Mouse (Mus musculus) midbrain, embryonic 15.5 days (tissue): ENCODE results near the gene Slc5a10. TPM values are rescaled to one million over a fixed set of nuclear protein-coding genes. Genes with fewer than 3 reads are reported as not detected.

Source experiments
- ATAC-seq: fragments of 200-750 bp; cut with Nextera tagmentation; replicated peaks from 2 replicates; pipeline ENCODE4 v1.8.0; 2017; ENCODE audit warnings: moderate TSS enrichment
- H3K27ac ChIP-seq: fragments of 300-500 bp; sonication (generic); 2 replicates; pipeline ENCODE4 v1.5.1; 2015; ENCODE audit warnings: mild to moderate bottlenecking, inconsistent platforms
- H3K27me3 ChIP-seq: fragments of 300-500 bp; sonication (generic); replicated peaks from 2 replicates; pipeline ENCODE4 v1.6.1; 2015; ENCODE audit warnings: inconsistent platforms
- H3K36me3 ChIP-seq: fragments of 300-500 bp; sonication (generic); replicated peaks from 2 replicates; pipeline ENCODE4 v1.6.1; 2015; ENCODE audit warnings: inconsistent platforms
- H3K4me1 ChIP-seq: fragments of 300-500 bp; sonication (generic); 2 replicates; pipeline ENCODE4 v1.6.1; 2015; ENCODE audit warnings: inconsistent platforms
- H3K4me2 ChIP-seq: fragments of 300-500 bp; sonication (generic); 2 replicates; pipeline ENCODE4 v1.6.1; 2015; ENCODE audit warnings: inconsistent platforms, mild to moderate bottlenecking, moderate library complexity
- H3K4me3 ChIP-seq: fragments of 300-500 bp; sonication (generic); 2 replicates; pipeline ENCODE4 v1.5.1; 2015; ENCODE audit warnings: mild to moderate bottlenecking, inconsistent platforms
- H3K9ac ChIP-seq: fragments of 300-500 bp; sonication (generic); 2 replicates; pipeline ENCODE4 v1.6.1; 2015; ENCODE audit warnings: mild to moderate bottlenecking, inconsistent platforms
- H3K9me3 ChIP-seq: fragments of 300-500 bp; sonication (generic); 2 replicates; pipeline ENCODE4 v1.6.1; 2016; ENCODE audit warnings: inconsistent platforms
- WGBS: fragments of 180-500 bp; shearing (Covaris S2); methylation state at CpG from one replicate; pipeline ENCODE4 v1.1.7; 2015; ENCODE audit warnings: mixed read lengths; 5-methylcytosine and 5-hydroxymethylcytosine counted together
- polyA plus RNA-seq: library from polyadenylated mRNA; unstranded; fragments of >200 nt; fragmentation: Nextera tagmentation; extraction: Ambion mirVana; gene quantifications from 2 replicates; pipeline ENCODE4 v1.2.1, GENCODE M21; 2015

The Slc5a10 gene
- polyA plus RNA-seq, 1 experiment from 2014 or later = not detected

DNA sequence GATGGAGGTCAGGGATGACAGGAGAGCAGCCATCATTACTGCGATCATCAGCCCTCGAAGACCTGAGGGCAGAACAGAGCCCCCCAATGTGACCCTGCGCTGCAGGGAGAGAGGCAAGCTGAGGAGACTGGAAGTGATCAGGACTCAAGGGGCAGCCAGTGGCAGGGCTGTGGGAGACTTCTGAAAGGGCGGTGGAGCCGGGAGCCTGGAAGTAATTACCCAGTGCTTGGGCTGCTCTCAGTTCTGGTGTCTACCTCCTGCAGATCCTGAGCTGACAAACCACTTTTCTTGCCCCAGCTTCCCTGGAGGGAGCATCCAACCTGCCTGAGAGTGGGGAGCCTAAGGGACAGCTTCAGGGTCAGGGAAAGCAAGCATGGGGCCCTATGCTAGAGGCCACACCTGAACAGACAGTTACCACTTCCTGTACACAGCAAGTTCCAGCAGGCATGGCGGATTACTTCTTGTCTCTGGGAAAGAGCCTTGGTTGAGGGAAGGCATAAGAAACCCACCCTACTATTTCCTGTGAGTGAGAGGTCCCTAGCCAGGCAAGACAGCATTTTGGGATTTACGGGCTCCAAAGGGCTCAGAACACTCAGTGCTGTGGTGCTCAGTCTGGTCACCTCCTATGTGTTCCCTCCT lies 44.3 kb downstream of the Slc5a10 start:
- 79% methylated on average over 7 of the region's 7 CpGs for WGBS
- no peak for ATAC-seq
- no peak overlapping the region for H3K4me3 ChIP-seq
- no peaks in the 10 kb centered on the region for H3K27me3 ChIP-seq
- no peaks in the 10 kb centered on the region for H3K36me3 ChIP-seq
- peaks cover 8% of the 10 kb centered on the region for H3K4me1 ChIP-seq
- H3K4me2 ChIP-seq = no peak overlapping the region
- no peaks in the 10 kb centered on the region for H3K9me3 ChIP-seq
- H3K9ac ChIP-seq = no peak overlapping the region
- no peak overlapping the region for H3K27ac ChIP-seq

DNA sequence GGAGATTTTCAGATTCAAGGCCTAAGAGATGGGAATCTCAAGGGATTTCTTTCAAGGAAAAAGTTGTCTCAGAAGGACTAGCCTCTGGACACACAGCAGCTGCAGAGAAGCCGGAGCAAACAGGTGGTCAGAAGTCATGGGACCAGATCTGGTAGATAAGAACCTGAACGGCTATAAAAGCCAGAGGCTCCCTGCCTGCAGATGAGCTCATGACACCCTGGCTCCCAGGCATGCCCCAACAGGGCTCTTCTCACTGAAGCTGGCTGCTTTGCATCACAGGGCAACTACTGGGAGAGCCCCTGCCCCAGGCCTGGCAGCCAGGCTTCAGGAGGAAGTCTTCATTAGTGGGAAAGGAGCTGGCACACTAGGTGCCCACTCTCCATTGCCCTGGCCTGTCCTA lies 45.3 kb downstream of the Slc5a10 start:
- ATAC-seq = no peak
- H3K27ac ChIP-seq = no peak overlapping the region
- WGBS = 57% methylated on average over 2 of the region's 2 CpGs

DNA sequence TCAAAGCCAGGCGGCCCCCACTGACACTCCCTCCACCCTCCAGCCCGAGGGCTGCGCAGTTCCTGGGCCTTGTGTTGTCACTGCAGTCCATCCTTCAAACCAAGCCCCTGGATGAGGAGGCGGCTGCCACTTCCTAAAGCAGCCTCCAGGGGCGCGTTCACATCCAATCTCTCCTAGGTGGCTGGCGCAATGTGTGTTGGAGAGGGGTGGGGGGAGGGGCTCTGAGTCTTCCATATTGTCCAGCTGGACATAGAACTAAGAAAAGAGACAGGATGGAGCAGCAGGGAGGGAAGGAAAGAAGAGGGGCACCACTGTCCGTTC lies 45.8 kb downstream of the Slc5a10 start:
- Histone ChIP-seq H3K9me3 (no peaks in the 10 kb centered on the region), H3K4me2 (peak overlapping the region; percentile 12), H3K4me1 (peaks cover 8% of the 10 kb centered on the region), H3K27ac (no peak overlapping the region), H3K27me3 (no peaks in the 10 kb centered on the region), H3K9ac (no peak overlapping the region), H3K36me3 (no peaks in the 10 kb centered on the region), H3K4me3 (no peak overlapping the region)
- 2% methylated on average over 8 of the region's 8 CpGs for WGBS
- peak; percentile 70 for ATAC-seq

More for the DNA sequence above, 45.3 kb downstream of the Slc5a10 start:
- no peak overlapping the region for H3K9ac ChIP-seq
- H3K27me3 ChIP-seq = no peaks in the 10 kb centered on the region
- H3K4me3 ChIP-seq = no peak overlapping the region
- H3K9me3 ChIP-seq = no peaks in the 10 kb centered on the region
- H3K4me2 ChIP-seq = no peak overlapping the region
- peaks cover 8% of the 10 kb centered on the region for H3K4me1 ChIP-seq
- H3K36me3 ChIP-seq = no peaks in the 10 kb centered on the region

DNA sequence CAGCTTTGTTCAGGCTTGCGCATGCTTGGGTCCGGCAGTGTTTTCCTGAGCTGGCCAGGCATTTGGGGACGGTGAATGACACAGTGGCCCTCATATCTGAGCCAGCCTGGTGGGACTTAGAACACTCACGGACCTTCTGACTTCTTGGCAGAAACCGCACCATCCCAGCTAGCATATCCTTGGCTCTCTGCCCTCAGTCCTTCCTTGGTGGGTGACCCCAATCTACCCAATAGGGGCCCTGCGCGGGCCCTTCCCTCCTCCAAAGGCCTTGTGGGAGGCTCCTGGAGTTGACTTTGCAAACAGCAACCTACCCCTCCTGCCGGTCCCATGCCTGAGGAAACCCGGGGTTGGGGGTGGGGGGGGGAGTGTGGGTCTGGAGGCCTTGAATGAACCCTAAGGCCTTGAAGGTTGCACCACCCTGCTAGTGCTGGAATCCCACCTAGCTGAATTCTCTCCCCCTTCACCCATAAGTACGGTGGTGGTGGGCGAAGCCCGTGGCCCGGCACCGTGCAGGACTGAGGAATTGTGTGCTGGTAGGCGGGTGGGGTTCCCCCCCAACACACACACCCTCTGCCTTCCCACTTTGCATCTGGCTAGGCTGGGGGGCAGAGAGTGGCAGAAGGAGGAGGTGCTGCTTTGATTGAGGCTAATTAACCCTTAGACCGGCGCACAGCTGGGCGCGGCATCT lies 46.3 kb downstream of the Slc5a10 start:
- ATAC-seq = peak; percentile 45
- Histone ChIP-seq H3K36me3 (no peaks in the 10 kb centered on the region), H3K4me2 (peak overlapping the region; percentile 12), H3K9ac (no peak overlapping the region), H3K9me3 (no peaks in the 10 kb centered on the region), H3K4me3 (no peak overlapping the region), H3K27ac (no peak overlapping the region), H3K4me1 (peaks cover 8% of the 10 kb centered on the region), H3K27me3 (no peaks in the 10 kb centered on the region)
- WGBS = 27% methylated on average over 19 of the region's 19 CpGs

DNA sequence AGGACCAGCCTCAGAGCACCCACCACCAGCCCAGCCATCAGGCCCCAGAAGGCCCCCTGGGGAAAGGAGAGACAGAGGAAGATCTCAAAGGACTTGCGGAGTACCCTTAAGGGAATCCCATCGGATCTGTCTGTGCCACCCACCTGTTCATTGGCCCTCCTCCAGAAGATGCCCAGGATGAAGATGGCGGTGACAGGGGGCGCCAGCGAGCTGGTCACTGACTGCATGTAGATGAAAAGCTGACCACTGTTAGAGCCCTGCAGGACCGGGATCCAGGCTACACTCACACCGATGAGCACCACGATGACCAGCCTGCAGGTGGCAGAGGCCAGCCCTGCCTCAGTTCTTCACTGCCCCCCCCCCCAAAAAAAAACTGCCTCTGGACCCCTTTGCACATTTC lies 46.9 kb downstream of the Slc5a10 start:
- Histone ChIP-seq H3K9me3 (no peaks in the 10 kb centered on the region), H3K9ac (no peak overlapping the region), H3K4me2 (no peak overlapping the region), H3K4me3 (no peak overlapping the region), H3K27me3 (no peaks in the 10 kb centered on the region), H3K4me1 (peaks cover 8% of the 10 kb centered on the region), H3K36me3 (no peaks in the 10 kb centered on the region), H3K27ac (no peak overlapping the region)
- ATAC-seq = no peak
- WGBS = 29% methylated on average over 8 of the region's 8 CpGs

DNA sequence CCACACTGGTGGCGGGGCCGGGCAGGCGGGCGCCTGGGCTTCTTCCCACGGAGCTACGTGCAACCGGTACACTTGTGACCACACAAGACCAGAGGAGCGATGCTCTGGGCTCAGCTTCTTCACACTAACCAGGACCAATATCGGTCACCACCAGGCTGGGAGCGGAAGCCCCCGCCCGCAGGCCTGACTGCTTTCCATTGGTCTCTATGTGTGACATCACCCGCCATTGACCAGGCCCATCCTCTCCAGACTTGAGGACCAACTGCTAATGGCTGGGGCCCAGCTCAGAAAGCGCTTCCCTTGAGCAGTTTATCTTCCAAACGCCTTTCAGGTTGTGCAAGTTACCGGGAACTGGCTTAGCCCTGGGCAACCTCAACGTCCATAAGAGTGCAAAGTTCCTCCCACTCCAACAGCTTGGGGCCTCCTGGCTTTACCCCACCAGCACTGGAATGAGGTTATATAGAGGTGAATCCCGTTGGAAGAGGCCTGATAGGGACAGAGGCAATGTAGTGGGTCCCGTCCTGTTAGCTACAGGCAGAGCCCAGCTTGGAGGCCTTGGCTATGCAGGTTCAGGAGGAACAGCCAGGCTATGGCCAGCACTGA lies 48.7 kb downstream of the Slc5a10 start:
- Histone ChIP-seq H3K4me2 (no peak overlapping the region), H3K4me3 (no peak overlapping the region), H3K27me3 (no peaks in the 10 kb centered on the region), H3K9ac (no peak overlapping the region), H3K4me1 (peaks cover 8% of the 10 kb centered on the region), H3K27ac (no peak overlapping the region), H3K36me3 (no peaks in the 10 kb centered on the region), H3K9me3 (no peaks in the 10 kb centered on the region)
- ATAC-seq = no peak
- WGBS = 70% methylated on average over 19 of the region's 19 CpGs

DNA sequence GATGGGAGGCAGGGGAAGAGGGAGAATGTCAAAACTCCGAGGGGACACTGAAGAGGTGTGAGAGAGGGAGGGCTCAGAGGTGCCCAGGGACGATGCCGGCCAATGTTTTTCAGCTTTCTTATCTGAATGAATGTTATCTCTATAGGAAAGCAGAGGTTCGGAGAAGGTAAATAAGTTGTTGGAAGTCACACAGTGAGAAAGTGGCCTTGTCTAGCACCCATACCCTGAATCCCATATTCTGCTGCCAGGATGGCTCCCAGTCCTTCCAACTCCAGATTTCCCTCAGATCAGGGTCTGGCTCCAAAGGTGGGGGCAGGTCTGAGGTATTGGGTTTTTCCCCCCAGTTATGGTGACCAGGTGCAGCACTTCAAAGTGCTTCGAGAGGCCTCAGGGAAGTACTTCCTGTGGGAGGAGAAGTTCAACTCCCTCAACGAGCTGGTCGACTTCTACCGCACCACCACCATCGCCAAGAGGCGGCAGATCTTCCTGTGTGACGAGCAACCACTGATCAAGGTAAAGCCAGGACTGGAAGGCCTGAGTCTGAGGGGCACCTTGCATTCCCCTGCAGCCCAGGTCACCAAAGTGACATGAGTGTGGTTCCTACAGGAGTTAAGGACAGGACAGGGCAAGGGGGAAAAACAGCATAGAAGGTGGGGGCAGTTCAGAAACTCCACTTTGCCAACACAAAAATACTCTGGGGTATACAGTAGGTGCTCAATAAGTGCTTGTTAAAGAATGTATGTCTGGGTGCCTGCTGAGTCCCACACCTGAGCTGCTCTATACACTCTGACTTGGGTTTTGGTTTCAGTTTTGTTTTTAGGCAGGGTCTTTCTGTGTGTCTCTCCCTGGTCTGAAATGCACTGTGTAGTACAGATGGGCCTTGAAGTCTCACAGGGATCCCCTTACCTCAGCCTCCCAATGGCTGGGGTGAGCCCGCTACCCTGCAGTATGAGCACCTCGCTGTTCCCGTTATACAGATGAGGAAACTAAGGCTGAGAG lies 50.8 kb downstream of the Slc5a10 start:
- Histone ChIP-seq H3K27ac (no peak overlapping the region), H3K27me3 (no peaks in the 10 kb centered on the region), H3K36me3 (no peaks in the 10 kb centered on the region), H3K9me3 (no peaks in the 10 kb centered on the region), H3K4me1 (peaks cover 6% of the 10 kb centered on the region), H3K4me3 (no peak overlapping the region), H3K9ac (no peak overlapping the region), H3K4me2 (no peak overlapping the region)
- WGBS = 88% methylated on average over 14 of the region's 14 CpGs
- ATAC-seq = no peak

DNA sequence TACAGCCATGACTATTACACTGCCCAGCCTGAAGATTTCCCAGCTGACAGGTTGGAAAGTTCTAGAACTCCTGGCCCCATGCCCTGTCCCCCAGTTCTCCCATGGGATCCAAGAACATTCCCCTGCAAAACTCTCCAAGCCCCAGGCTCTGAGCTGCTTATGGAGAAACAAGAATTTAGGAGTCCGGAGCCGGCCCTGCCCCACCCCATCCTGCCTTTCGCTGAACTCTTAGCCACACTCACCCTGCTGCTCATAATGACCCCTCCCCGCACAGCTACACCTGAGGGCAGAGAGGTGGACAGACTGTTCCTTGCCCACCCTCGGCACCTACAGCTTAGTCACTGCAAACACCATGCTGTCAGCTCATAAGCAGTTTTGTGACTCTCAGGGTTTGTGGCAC lies 52.8 kb downstream of the Slc5a10 start:
- Histone ChIP-seq H3K4me3 (no peak overlapping the region), H3K4me2 (no peak overlapping the region), H3K36me3 (no peaks in the 10 kb centered on the region), H3K27ac (no peak overlapping the region), H3K9ac (no peak overlapping the region), H3K27me3 (no peaks in the 10 kb centered on the region), H3K4me1 (no peaks in the 10 kb centered on the region), H3K9me3 (no peaks in the 10 kb centered on the region)
- 82% methylated on average over 5 of the region's 5 CpGs for WGBS
- ATAC-seq = no peak

DNA sequence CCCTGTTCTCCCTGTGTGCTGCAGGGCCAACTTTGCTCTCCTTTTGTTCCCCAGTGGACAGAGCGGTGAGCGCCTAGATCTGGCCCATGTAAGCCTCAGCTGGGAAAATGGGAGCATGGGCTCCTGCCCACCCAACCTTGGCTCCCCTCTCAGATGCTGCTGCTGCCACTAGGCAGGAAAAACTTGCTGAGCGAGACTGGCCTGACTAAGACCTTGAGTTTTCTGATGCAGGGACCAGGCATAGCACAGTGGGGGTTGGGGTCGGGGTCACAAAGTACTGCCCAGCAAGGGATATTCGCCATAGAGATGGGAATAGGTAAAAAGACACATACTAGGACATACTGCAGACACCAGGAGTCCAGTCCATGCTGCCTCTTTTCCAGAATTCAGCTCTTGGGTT lies 53.4 kb downstream of the Slc5a10 start:
- Histone ChIP-seq H3K4me3 (no peak overlapping the region), H3K36me3 (no peaks in the 10 kb centered on the region), H3K27ac (no peak overlapping the region), H3K4me2 (no peak overlapping the region), H3K4me1 (no peaks in the 10 kb centered on the region), H3K27me3 (no peaks in the 10 kb centered on the region), H3K9ac (no peak overlapping the region), H3K9me3 (no peaks in the 10 kb centered on the region)
- no peak for ATAC-seq
- WGBS = 83% methylated on average over 5 of the region's 5 CpGs

DNA sequence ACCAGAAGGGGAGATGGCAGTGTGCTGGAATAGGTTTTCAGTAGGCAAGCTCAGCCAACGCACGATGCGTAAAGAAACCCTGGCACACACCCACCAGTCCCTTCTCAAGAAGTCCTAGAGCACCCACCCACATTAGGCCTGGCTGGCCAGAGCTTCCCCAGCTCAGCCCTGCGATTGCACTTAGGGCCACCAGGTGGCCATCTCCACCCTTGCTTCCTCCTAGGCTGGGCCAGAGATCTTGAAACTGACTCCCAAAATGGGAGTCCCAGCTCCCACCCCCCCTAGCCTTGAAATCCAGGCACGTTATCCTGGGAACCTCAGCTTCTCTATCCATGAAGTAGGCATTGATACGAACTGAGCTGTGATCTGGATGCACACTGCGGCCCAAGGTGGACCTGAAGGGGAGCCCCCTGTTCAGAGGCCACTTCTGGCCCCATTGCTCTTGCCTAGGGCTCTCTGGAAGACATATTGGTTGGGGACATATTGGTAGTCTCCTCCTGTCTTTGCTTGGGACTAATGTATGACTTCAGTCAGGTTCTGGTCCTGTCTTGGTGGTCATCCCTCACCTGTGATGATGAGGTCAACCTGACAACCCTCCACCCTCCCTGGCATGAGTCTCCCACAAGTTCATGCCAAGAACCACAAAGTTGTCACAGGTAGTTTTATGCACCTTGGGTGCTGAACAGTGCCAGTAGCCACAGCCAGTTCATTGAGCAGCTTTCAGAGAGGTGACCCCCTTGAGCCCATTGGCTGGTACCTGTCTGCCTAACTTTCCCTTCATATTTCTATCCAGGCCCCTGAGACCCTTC lies 54.4 kb downstream of the Slc5a10 start:
- Histone ChIP-seq H3K4me1 (no peaks in the 10 kb centered on the region), H3K9me3 (no peaks in the 10 kb centered on the region), H3K27me3 (no peaks in the 10 kb centered on the region), H3K9ac (no peak overlapping the region), H3K4me3 (no peak overlapping the region), H3K27ac (no peak overlapping the region), H3K4me2 (no peak overlapping the region), H3K36me3 (no peaks in the 10 kb centered on the region)
- no peak for ATAC-seq
- WGBS = 49% methylated on average over 7 of the region's 7 CpGs

DNA sequence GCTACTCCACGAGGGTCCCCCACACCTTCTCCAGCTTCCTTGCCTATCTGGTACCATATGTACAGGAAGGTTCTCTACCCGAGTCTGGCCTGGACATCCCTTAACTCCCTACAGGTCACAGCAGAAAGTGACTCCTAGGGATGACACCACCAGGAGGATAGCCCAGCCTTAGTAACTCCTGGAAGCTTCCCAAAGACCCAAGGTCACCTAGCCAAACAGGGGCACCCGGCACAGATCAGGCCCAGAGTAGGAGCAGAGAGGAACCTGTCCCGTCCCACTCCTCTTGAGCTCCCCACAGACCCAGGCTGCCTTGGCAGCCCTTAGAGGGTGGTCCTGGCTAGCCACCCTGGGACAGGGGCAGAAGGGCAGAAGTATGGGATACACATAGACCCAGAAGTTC lies 55.2 kb downstream of the Slc5a10 start:
- no peak for ATAC-seq
- WGBS = 80% methylated on average over 4 of the region's 4 CpGs
- H3K27ac ChIP-seq = no peak overlapping the region

More for the DNA sequence above, 55.2 kb downstream of the Slc5a10 start:
- H3K9ac ChIP-seq = no peak overlapping the region
- H3K36me3 ChIP-seq = no peaks in the 10 kb centered on the region
- H3K4me1 ChIP-seq = no peaks in the 10 kb centered on the region
- H3K4me2 ChIP-seq = no peak overlapping the region
- H3K4me3 ChIP-seq = no peak overlapping the region
- no peaks in the 10 kb centered on the region for H3K27me3 ChIP-seq
- no peaks in the 10 kb centered on the region for H3K9me3 ChIP-seq
